Mouse (Mus musculus) MEL (cell line): ENCODE data around the gene Snu13.

ENCODE experiments used
- CHD2 ChIP-seq: IDR thresholded peaks from 2 replicates; pipeline ENCODE4 v1.6.1; 2011; ENCODE audit warnings: low read length, improper control_type of control experiment
- ZKSCAN1 ChIP-seq: IDR thresholded peaks from 2 replicates; pipeline ENCODE4 v1.6.1; 2012; ENCODE audit warnings: low read depth, mild to moderate bottlenecking, inconsistent platforms, low read length, improper control_type of control experiment, moderate library complexity

GRCm38 (mm10) chr15:82035904-82036689 lies 11.3 kb downstream of the Snu13 start:
- TF ChIP-seq CHD2 (no peak), ZKSCAN1 (no peak)
